Mouse (Mus musculus): ENCODE data around the gene Wwc1. TPM values are rescaled to one million over a fixed set of nuclear protein-coding genes. Genes with fewer than 3 reads are reported as not detected.

Gene Wwc1
- polyA plus RNA-seq, 1 experiment from 2014 or later, result 17.4 TPM

DNA sequence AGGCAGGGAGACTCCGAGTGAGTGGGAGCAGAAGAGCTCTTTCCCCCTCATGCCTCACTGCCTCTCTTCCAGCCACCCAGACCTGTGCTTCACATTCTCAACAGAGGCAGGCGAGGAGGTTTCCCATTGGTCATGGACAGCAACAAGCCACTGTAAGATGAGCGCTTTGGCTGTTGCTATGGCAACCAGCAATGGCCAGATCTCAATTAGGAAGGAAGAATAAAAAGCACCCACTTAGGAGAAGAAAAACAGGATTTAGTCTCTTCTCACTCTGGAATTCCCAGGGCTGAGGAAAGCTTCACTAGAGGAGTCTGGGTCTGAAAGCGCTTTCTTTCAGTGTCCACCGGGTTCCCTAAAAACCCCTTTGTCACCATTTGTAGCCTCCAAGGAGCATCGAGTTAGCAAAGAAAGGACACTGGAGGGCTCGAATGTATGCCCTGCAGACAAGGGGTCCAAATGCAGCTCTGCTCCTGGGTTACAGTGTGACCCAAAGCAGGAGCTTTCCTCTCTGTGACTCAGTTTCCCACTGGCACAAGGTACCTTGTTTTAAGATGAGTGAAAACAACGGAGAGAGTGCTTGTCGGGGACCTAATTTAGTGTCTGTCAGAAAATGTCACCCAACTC lies 115.2 kb downstream of the Wwc1 start:
- 24% methylated on average over 9 of the region's 9 CpGs for WGBS
- 0 out of 2 replicates have a peak overlapping the region, but pooled peaks have one; percentile 6 for H3K9ac ChIP-seq

DNA sequence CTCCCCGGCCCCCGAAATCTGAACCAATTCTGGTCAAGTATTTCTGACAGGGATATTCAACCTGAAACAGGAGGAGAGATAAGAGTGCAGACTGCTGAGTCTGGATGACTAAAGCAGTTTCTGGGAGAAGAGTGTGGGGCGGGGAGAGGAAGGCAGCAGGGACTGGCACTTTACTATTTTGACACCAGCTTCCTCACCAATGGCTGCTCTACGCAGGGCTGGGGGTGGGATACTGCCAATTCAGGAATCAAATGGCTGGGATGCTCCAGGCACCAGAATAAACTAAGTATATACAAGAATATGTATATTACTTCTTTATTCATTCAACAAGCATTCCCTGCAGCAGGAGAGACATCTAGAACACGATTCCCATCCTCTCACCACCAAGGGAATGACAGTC lies 116.7 kb downstream of the Wwc1 start:
- ATAC-seq (ENCODE audit: insufficient read depth) (no peak), DNase-seq (no peak)
- Histone ChIP-seq H3K4me2 (no peak overlapping the region), H3K9me3 (ENCODE audit: low read depth, low read length) (no peaks in the 10 kb centered on the region), H3K4me3 (ENCODE audit: low read depth, low read length) (no peak overlapping the region), H3K36me3 (ENCODE audit: insufficient read depth) (0 out of 2 replicates have a peak, but pooled peaks cover 7% of the 10 kb centered on the region), H3K9ac (no peak overlapping the region), H3K4me1 (ENCODE audit: insufficient read depth) (no peaks in the 10 kb centered on the region), H3K27ac (ENCODE audit: low read depth) (no peak overlapping the region), H3K27me3 (ENCODE audit: insufficient read depth, low read length) (no peaks in the 10 kb centered on the region)
- WGBS, result 91% methylated on average over 5 of the region's 5 CpGs
- no peak for TF ChIP-seq CTCF (IDR thresholded peaks at IDR 0.05; ENCODE audit: low read depth)

More for the DNA sequence above, 115.2 kb downstream of the Wwc1 start:
- ATAC-seq (ENCODE audit: insufficient read depth) (peak; percentile 94), DNase-seq (peak; percentile 85)
- no peaks in the 10 kb centered on the region for H3K27me3 ChIP-seq (ENCODE audit: insufficient read depth, low read length)
- H3K4me1 ChIP-seq (ENCODE audit: insufficient read depth), result no peaks in the 10 kb centered on the region
- no peaks in the 10 kb centered on the region for H3K9me3 ChIP-seq (ENCODE audit: low read depth, low read length)
- 0 out of 2 replicates have a peak, but pooled peaks cover 7% of the 10 kb centered on the region for H3K36me3 ChIP-seq (ENCODE audit: insufficient read depth)
- H3K4me2 ChIP-seq, result no peak overlapping the region; the same call in 1 of the 2 replicates
- no peak for TF ChIP-seq CTCF (IDR thresholded peaks at IDR 0.05; ENCODE audit: low read depth)
- H3K4me3 ChIP-seq (ENCODE audit: low read depth, low read length), result no peak overlapping the region
- no peak overlapping the region for H3K27ac ChIP-seq (ENCODE audit: low read depth)

DNA sequence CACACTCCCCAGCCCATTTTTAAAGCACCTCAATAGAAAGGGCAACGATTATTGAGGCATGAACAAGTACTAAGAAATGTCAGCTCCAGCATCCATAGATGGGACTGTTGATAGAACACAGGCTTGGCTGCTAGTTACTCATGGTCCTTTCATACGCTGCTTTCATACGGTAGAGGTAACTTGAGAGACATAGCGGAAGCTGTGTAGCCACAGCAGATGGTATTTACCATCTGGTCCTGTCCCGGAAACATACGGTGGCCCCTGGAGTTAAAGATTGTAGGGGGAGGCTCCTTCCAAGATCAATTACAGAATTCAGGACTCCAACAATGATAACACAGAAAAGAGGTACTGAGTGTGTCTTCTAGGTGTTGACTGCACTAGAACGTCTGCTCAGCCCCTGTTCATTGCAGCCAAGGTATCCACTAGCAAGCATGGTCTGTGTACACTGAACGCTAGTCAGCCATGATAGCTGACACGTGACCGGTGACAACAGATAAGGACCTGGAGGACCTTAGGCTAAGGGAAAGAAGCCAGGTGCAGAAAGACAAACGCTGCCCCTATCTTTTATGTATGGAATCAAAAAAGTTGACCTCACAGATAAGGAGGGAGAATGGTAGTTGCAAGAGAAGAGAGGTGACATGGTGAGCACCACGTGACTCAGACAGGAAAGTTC lies 122.8 kb downstream of the Wwc1 start:
- 68% methylated on average over 12 of the region's 12 CpGs for WGBS
- no peak for ATAC-seq (ENCODE audit: insufficient read depth)

DNA sequence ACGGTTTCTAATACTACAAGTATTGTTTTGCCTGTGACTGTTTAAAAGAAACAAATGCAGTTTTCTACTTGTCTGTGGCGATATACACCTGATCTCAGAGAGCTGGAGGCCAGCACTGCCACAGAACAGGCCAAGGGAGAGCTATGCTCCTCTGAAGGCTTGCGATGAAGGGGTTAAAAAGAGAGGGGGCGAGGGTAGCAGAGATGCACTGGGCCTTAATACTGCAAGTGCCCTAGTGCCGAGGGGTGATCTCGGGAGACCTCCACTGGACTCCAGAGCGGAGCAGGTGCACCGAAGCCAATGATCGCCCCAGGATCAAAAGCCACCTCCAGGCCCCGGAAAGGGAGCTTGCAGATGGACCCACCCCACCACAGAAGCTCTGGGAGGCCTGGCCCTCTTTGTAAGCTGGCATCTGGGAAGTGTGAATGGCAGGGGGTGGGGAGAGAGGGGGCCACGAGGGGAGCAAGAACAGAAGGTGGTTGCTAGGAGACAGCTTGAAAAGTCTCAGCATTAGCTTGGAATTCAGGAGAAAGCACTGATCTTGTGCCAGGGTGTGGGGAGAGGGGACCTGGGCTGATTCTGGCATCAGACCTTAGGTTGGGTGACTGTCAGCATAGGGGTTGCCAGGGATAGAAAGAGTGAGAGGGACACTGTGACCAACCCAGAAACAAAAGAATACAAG lies 123.8 kb downstream of the Wwc1 start:
- DNase-seq, result no peak

More for the DNA sequence above, 122.8 kb downstream of the Wwc1 start:
- Histone ChIP-seq H3K4me2 (no peak overlapping the region), H3K27me3 (ENCODE audit: insufficient read depth, low read length) (no peaks in the 10 kb centered on the region), H3K27ac (ENCODE audit: low read depth) (no peak overlapping the region), H3K36me3 (ENCODE audit: insufficient read depth) (no peaks in the 10 kb centered on the region), H3K4me1 (ENCODE audit: insufficient read depth) (no peaks in the 10 kb centered on the region), H3K9me3 (ENCODE audit: low read depth, low read length) (no peaks in the 10 kb centered on the region), H3K4me3 (ENCODE audit: low read depth, low read length) (no peak overlapping the region), H3K9ac (no peak overlapping the region)
- no peak for DNase-seq
- TF ChIP-seq CTCF (IDR thresholded peaks at IDR 0.05; ENCODE audit: low read depth), result no peak

DNA sequence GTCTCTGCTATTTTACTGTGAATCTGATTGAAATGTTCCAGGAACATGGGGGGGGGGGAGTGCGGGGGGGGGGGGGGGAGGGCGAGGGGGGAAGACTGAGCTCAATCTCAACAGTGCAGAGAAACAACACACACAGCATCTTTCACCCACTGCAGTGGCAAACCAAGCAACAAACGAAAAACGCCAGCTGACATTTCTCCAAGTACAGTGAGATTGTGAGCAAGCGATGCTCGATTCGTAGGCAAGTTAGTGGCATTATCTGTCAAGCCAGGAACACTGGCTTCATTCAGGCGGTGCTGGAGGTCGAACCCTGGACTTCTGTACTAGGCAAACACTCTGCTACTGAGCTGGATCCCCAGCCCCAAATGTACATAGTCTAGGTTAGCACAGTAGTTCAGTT lies 124.8 kb downstream of the Wwc1 start:
- no peaks in the 10 kb centered on the region for H3K4me1 ChIP-seq (ENCODE audit: insufficient read depth)
- no peak for TF ChIP-seq CTCF (IDR thresholded peaks at IDR 0.05; ENCODE audit: low read depth)
- WGBS, result 80% methylated on average over 7 of the region's 9 CpGs

More for the DNA sequence above, 123.8 kb downstream of the Wwc1 start:
- no peaks in the 10 kb centered on the region for H3K4me1 ChIP-seq (ENCODE audit: insufficient read depth)
- H3K9me3 ChIP-seq (ENCODE audit: low read depth, low read length), result no peaks in the 10 kb centered on the region
- H3K27me3 ChIP-seq (ENCODE audit: insufficient read depth, low read length), result no peaks in the 10 kb centered on the region
- no peak for TF ChIP-seq CTCF (IDR thresholded peaks at IDR 0.05; ENCODE audit: low read depth)
- H3K4me3 ChIP-seq (ENCODE audit: low read depth, low read length), result no peak overlapping the region
- H3K27ac ChIP-seq (ENCODE audit: low read depth), result no peak overlapping the region
- WGBS, result 60% methylated on average over 11 of the region's 11 CpGs
- H3K4me2 ChIP-seq, result no peak overlapping the region
- H3K9ac ChIP-seq, result no peak overlapping the region
- H3K36me3 ChIP-seq (ENCODE audit: insufficient read depth), result peaks cover 10% of the 10 kb centered on the region; the same call in 1 of the 2 replicates
- ATAC-seq (ENCODE audit: insufficient read depth), result no peak

DNA sequence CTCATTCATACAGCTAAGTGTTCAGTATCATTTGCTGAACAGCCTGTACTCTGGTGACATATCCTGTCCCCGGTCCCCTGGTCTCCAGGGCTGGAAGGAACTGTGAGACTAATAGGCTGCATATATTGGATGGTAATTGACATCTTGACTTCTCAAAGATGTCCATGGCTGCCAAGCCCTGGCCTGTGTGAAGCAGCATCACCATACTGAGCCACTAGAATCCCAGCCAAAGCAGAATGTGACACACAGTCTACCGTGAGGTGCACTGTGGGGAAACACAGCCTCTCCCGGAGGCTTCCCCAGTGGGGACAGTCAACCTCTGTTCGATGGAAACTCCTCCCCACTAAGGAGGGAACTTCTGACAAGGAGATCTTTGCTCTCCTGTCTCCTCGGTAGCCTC lies 125.4 kb downstream of the Wwc1 start:
- no peak overlapping the region for H3K9ac ChIP-seq
- no peak for TF ChIP-seq CTCF (IDR thresholded peaks at IDR 0.05; ENCODE audit: low read depth)
- peaks cover 14% of the 10 kb centered on the region; the same call in 1 of the 2 replicates for H3K36me3 ChIP-seq (ENCODE audit: insufficient read depth)
- no peak overlapping the region for H3K27ac ChIP-seq (ENCODE audit: low read depth)
- no peaks in the 10 kb centered on the region for H3K9me3 ChIP-seq (ENCODE audit: low read depth, low read length)
- no peaks in the 10 kb centered on the region for H3K4me1 ChIP-seq (ENCODE audit: insufficient read depth)
- WGBS, result 73% methylated on average over 5 of the region's 5 CpGs
- H3K4me2 ChIP-seq, result no peak overlapping the region
- no peak for ATAC-seq (ENCODE audit: insufficient read depth)
- no peak for DNase-seq
- no peak overlapping the region for H3K4me3 ChIP-seq (ENCODE audit: low read depth, low read length)
- H3K27me3 ChIP-seq (ENCODE audit: insufficient read depth, low read length), result no peaks in the 10 kb centered on the region

More for the DNA sequence above, 124.8 kb downstream of the Wwc1 start:
- Histone ChIP-seq H3K4me3 (ENCODE audit: low read depth, low read length) (no peak overlapping the region), H3K36me3 (ENCODE audit: insufficient read depth) (peaks cover 14% of the 10 kb centered on the region; the same call in 1 of the 2 replicates), H3K9ac (no peak overlapping the region), H3K27ac (ENCODE audit: low read depth) (no peak overlapping the region), H3K4me2 (no peak overlapping the region), H3K9me3 (ENCODE audit: low read depth, low read length) (no peaks in the 10 kb centered on the region), H3K27me3 (ENCODE audit: insufficient read depth, low read length) (no peaks in the 10 kb centered on the region)
- no peak for DNase-seq
- ATAC-seq (ENCODE audit: insufficient read depth), result no peak

DNA sequence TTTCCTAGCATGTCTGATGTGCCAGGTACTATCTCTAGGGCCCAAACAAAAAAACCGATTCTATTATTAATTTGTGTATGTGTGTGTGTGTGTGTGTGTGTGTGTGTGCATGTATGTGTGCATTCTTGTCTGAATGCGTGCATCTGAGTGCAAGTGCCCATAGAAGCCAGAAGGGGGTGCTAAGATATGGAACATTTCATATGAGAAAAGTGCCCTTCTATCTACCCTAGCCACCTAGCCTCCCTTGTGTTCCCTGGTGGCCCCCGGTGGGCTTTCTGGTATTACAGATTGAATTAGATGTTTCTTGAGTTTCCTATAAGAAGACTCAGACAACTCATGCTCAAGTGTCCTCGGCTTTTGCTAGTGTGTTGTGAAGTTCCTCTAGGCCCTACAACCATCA lies 126.7 kb downstream of the Wwc1 start:
- 89% methylated on average over 4 of the region's 4 CpGs for WGBS
- ATAC-seq (ENCODE audit: insufficient read depth), result no peak
- no peak overlapping the region for H3K27ac ChIP-seq (ENCODE audit: low read depth)

More for the DNA sequence above, 126.7 kb downstream of the Wwc1 start:
- TF ChIP-seq CTCF (IDR thresholded peaks at IDR 0.05; ENCODE audit: low read depth), result no peak
- Histone ChIP-seq H3K4me2 (no peak overlapping the region), H3K36me3 (ENCODE audit: insufficient read depth) (peaks cover 14% of the 10 kb centered on the region; the same call in 1 of the 2 replicates), H3K27me3 (ENCODE audit: insufficient read depth, low read length) (no peaks in the 10 kb centered on the region), H3K4me1 (ENCODE audit: insufficient read depth) (no peaks in the 10 kb centered on the region), H3K4me3 (ENCODE audit: low read depth, low read length) (no peak overlapping the region), H3K9ac (no peak overlapping the region), H3K9me3 (ENCODE audit: low read depth, low read length) (no peaks in the 10 kb centered on the region)
- DNase-seq, result no peak
